Mouse (Mus musculus): ENCODE data around the gene Rab3a. TPM values are rescaled to one million over a fixed set of nuclear protein-coding genes. Genes with fewer than 3 reads are reported as not detected.

Gene Rab3a
- polyA plus RNA-seq, 2 experiments from 2014 or later = 3.8 to 5.4 TPM

- ATAC-seq = no peak
These were observed 5.9 kb downstream of the Rab3a start for GRCm38 (mm10) chr8:70760350-70760749.

- peak; percentile 93 for ATAC-seq
These were observed 6.4 kb downstream of the Rab3a start, which contains the start of gene Mpv17l2 for GRCm38 (mm10) chr8:70760775-70761406. TSS of gene Mpv17l2 (minus strand) at chr8:70760946.

GRCm38 (mm10) chr8:70762118-70762517, 7.6 kb downstream of the Rab3a start:
- no peak for ATAC-seq

DNA sequence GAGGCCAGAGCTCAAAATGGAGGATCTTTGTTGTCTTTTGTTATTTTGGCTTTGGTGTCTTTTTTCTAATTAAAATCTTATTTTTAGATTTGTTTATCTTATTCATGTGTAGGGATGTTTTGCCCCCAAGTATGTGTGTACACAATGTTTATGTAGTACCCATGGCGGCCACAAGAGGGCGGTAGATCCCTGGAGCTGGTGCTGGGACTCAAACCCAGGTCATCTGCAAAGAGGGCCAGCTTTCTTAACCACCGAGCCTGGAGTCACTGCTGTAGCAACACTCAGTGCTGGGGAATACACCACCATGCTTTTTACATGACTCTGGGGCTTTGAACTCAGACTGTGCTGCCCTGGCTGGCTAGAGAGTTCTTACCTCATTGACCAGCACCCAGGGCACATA, 8.9 kb downstream of the Rab3a start:
- ATAC-seq = no peak

GRCm38 (mm10) chr8:70764026-70764425, 9.5 kb downstream of the Rab3a start:
- ATAC-seq = no peak

GRCm38 (mm10) chr8:70764676-70765075, 10.2 kb downstream of the Rab3a start:
- ATAC-seq = no peak

GRCm38 (mm10) chr8:70765329-70765728, 10.8 kb downstream of the Rab3a start:
- no peak for ATAC-seq

- peak; percentile 49 for ATAC-seq
These were observed 11.5 kb downstream of the Rab3a start for GRCm38 (mm10) chr8:70765838-70766570.

GRCm38 (mm10) chr8:70766571-70767440, 12.3 kb downstream of the Rab3a start:
- ATAC-seq = no peak

GRCm38 (mm10) chr8:70767503-70767902, 13.0 kb downstream of the Rab3a start:
- no peak for ATAC-seq

- no peak for ATAC-seq
These were observed 13.8 kb downstream of the Rab3a start for GRCm38 (mm10) chr8:70768231-70768776.

DNA sequence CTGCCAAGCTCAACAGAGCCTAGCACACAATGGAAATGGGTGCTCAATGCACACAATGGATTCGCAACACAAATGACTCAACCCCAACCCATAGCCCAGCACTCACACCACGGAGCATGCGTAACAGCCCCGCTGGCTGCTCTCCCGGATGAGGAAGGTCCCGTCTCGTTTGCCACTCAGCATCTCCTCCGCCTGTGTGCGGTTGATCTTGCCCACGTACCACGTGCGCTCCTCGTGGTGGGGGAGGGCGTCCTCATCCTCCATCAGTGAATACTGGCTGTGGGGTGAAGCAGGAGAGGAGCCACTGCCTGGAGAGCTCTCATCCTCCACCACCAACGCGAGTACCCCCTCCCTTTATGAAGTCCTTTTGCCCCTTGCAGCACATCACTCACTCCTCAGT, 14.5 kb downstream of the Rab3a start:
- ATAC-seq = no peak

GRCm38 (mm10) chr8:70769359-70769758, 14.9 kb downstream of the Rab3a start:
- peak; percentile 74 for ATAC-seq

DNA sequence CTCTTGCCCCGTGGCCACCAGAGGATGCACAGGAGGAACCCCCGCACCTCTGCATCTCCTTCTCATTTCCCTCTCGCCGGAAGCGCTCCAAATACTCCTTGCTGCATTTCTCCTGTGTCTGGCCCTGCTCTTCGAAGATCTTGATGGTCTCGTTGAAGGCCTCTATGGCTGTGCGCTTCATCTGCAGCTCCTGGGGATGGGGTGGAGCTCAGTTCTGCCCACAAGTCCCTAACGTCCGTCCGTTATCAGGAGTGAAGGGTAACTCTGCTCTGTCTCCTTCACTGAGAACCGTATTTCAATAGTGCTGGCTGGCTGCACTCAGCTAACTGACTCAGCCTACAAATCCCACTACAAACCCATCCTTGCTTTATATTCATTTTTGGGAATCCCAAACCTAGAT, 15.4 kb downstream of the Rab3a start:
- no peak for ATAC-seq

DNA sequence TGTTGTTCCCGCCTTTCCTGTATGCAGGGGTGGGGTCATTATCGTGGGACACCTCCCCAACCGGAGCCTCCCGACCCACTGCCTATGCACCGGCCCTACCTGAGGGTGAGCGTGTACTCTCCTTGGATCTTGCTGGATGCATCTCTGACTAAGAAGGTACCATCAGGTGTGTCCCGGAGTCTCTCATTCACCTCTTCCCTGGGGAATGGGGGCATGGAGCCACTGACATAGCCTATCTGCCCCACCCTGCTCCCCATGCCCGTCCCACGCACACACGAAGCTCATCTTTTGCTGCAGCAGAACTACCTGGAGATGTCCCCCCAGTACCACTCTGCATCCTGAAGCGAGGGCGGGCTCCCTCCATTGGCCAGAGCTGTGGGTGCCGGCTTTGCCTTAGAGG, 16.3 kb downstream of the Rab3a start:
- no peak for ATAC-seq

DNA sequence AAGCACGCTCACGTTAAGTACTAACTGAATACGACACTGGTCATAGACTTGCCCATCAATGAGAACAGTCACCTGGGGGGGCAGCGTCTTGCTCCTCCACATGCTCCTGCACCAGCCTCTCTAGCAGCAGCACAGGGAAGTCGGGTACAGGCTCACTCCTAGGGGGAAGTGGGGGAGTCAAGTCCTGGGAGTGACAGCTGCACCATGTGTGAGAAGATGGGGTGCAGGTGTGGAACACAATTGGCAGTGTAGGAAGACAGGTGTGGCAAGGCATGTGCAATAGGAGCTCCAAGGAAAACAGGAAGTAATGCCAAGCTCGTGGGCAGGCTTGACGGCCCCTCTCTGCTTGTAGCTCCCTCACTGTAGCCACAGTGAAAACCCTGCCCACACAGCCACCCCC, 16.7 kb downstream of the Rab3a start:
- no peak for ATAC-seq

- ATAC-seq = no peak
These were observed 17.6 kb downstream of the Rab3a start for GRCm38 (mm10) chr8:70772075-70772474.

- no peak for ATAC-seq
These were observed 18.4 kb downstream of the Rab3a start for GRCm38 (mm10) chr8:70772890-70773289.

DNA sequence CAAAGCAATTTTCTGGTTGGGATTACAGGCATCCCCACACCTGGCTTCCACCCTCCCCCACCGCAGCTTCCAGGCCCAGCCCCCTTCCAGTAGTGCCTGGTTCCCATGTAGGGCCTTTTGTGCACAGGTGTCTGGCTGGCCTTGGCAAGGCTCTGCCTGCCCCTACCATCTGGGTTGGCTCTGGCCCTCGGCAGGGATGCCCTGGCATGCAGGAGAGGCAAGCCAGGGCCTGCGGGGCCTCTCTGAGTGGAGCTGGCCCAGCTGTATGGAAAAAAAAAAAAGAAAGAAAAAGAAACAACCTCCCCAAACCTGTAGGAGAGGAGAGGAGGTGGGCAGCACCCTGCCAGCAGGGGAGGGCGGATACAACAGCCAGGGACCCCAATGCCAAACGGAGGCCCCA, 18.9 kb downstream of the Rab3a start:
- no peak for ATAC-seq

GRCm38 (mm10) chr8:70773833-70774232, 19.4 kb downstream of the Rab3a start:
- ATAC-seq = no peak

GRCm38 (mm10) chr8:70774740-70775139, 20.3 kb downstream of the Rab3a start:
- no peak for ATAC-seq

- ATAC-seq = no peak
These were observed 20.7 kb downstream of the Rab3a start for GRCm38 (mm10) chr8:70775227-70775626.

All from activated CD4-positive, CD25-positive, alpha-beta regulatory T cell, adult 4 months (primary cell).